Mouse (Mus musculus) cerebellum, adult 2 months (tissue): ENCODE measurements at regions not wholly inside any gene's neighbourhood (a gene's known extent, or its start where the extent isn't known, plus 50 kb on each side); places are given as distances from the start of the nearest gene placed in this dataset.

Experiments used
- DNase-seq, 2 experiments: peaks; one replicate each; pipeline ENCODE4 v3.0.0; 2021
- H3K27ac ChIP-seq: fragments of 200-500 bp; 2 replicates; pipeline ENCODE4 v1.5.1; 2012; ENCODE audit warnings: low read length, control low read depth, inconsistent platforms; ENCODE audit not compliant: insufficient read depth
- H3K27me3 ChIP-seq: fragments of 200-500 bp; 2 replicates; pipeline ENCODE4 v1.6.1; 2012; ENCODE audit warnings: inconsistent platforms, mild to moderate bottlenecking, low read length, moderate library complexity; ENCODE audit not compliant: control insufficient read depth, insufficient read depth
- H3K4me1 ChIP-seq: fragments of 200-500 bp; 2 replicates; pipeline ENCODE4 v1.6.1; 2011; ENCODE audit warnings: low read length; ENCODE audit not compliant: control insufficient read depth, insufficient read depth
- H3K4me3 ChIP-seq: fragments of 200-500 bp; replicated peaks from 2 replicates; pipeline ENCODE3; 2011; ENCODE audit warnings: mild to moderate bottlenecking, low read depth, low read length, control low read depth; ENCODE audit not compliant: insufficient read depth
- CTCF ChIP-seq: fragments of 200-500 bp; IDR thresholded peaks from 2 replicates; pipeline ENCODE4 v1.5.1; 2011; ENCODE audit warnings: low read depth, mild to moderate bottlenecking, control low read depth, low read length, moderate library complexity, borderline replicate concordance; ENCODE audit not compliant: insufficient read depth
- POLR2A ChIP-seq: fragments of 200-500 bp; IDR thresholded peaks from 2 replicates; pipeline ENCODE4 v1.6.1; 2011; ENCODE audit warnings: low read length, control low read depth, borderline replicate concordance; ENCODE audit not compliant: insufficient read depth
- WGBS: fragments of 180-500 bp; shearing (Covaris S2); methylation state at CpG from one replicate; pipeline ENCODE4 v1.1.7; 2018; 5-methylcytosine and 5-hydroxymethylcytosine counted together

DNA sequence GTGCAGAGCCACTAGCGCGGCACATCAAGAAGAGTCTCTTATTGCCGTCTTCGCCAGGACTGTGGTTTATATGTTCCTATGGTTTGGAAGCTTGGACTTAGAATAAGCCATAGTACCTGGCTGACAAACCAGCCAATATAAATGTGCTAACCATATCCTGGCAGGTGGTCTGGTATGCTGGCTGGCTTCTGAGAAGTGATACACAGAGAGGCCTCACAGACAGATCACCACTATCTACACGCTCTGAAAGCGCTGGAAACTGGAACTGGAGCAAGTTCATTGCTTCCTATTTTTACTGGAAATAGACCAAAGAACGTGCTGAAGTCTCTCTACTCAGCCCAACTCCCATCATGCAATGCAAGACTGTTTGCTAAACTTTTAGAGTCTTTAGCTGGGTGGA, 124.7 kb downstream of the Qpct start:
- Histone ChIP-seq H3K4me3 (no peak overlapping the region), H3K27ac (no peak overlapping the region), H3K4me1 (no peaks in the 10 kb centered on the region), H3K27me3 (no peaks in the 10 kb centered on the region)
- WGBS, result 76% methylated on average over 7 of the region's 7 CpGs
- TF ChIP-seq POLR2A (no peak), CTCF (no peak)
- DNase-seq, result no peak

DNA sequence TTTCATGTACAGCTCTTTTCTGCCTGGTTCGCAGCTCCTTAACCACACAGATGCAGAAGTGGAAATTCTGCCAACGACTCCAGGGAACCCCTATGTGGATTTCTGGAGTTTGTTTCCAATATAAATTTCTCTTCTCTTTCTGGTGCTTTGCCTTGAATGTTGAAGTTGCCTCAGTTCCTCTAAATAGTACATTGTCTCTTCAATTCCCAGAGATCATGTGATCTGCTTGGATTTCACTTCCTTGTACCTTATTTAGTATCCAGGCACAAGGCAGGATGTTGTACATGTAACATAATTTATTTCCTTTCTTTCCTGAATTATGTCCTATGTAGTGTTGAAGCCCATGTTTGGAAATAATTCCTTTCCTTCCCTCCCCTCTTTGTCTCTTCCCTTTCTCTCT, 123.7 kb downstream of the Qpct start:
- H3K4me1 ChIP-seq, result no peaks in the 10 kb centered on the region
- H3K27me3 ChIP-seq, result no peaks in the 10 kb centered on the region
- no peak for DNase-seq
- no peak overlapping the region for H3K4me3 ChIP-seq
- no peak overlapping the region for H3K27ac ChIP-seq
- 38% methylated on average over 2 of the region's 2 CpGs for WGBS
- TF ChIP-seq POLR2A, result no peak
- no peak for TF ChIP-seq CTCF

DNA sequence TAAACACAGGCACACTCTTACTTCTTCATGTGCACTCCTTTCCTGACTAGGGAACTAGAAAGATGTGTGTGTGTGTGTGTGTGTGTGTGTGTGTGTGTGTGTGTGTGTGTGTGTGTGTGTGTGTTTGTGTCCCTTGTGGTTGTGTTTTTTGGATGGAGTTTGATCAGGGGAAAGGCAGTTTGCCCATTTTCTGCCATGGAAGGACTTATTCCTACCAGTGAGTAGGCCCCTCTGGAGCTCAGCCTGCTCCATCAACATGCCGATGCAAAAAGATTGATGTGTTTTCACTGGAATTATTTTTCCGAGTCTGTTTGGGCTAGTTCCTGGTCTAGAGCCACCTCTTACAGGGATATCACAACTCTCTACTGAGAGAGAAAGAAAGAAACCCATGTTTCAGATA, 120.6 kb downstream of the Qpct start:
- Histone ChIP-seq H3K27me3 (no peaks in the 10 kb centered on the region), H3K27ac (no peak overlapping the region), H3K4me1 (no peaks in the 10 kb centered on the region), H3K4me3 (no peak overlapping the region)
- TF ChIP-seq CTCF (no peak), POLR2A (no peak)
- DNase-seq, result no peak
- WGBS, result 51% methylated on average over 2 of the region's 2 CpGs

DNA sequence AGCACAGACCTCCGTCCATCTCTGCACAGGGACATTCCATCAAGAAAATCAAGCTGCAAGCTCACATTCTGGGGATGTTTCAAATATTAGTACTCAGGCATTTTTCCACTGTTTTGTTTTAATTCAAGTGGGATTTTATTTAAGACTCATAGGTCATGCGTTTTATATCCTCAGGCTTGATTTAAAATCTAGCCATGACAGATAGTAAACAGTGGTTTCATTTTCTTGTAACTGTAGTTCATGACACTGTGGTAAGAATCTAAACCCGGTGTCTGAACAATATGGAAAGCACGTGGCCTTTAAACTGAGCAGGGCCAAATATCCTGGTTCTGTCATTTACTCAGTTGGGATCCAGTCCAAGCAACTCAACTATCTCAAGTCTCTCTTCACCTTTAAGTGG, 119.0 kb downstream of the Qpct start:
- no peak for TF ChIP-seq POLR2A
- no peak for TF ChIP-seq CTCF
- Histone ChIP-seq H3K4me1 (no peaks in the 10 kb centered on the region), H3K27ac (no peak overlapping the region), H3K4me3 (no peak overlapping the region), H3K27me3 (no peaks in the 10 kb centered on the region)
- WGBS, result 93% methylated on average over 4 of the region's 4 CpGs
- no peak for DNase-seq

GRCm38 (mm10) chr17:79167198-79167597, 115.5 kb downstream of the Qpct start:
- no peaks in the 10 kb centered on the region for H3K27me3 ChIP-seq
- WGBS, result 72% methylated on average over 6 of the region's 6 CpGs
- TF ChIP-seq POLR2A (no peak), CTCF (no peak)
- no peak overlapping the region for H3K4me3 ChIP-seq
- no peak for DNase-seq
- H3K4me1 ChIP-seq, result no peaks in the 10 kb centered on the region
- H3K27ac ChIP-seq, result no peak overlapping the region

DNA sequence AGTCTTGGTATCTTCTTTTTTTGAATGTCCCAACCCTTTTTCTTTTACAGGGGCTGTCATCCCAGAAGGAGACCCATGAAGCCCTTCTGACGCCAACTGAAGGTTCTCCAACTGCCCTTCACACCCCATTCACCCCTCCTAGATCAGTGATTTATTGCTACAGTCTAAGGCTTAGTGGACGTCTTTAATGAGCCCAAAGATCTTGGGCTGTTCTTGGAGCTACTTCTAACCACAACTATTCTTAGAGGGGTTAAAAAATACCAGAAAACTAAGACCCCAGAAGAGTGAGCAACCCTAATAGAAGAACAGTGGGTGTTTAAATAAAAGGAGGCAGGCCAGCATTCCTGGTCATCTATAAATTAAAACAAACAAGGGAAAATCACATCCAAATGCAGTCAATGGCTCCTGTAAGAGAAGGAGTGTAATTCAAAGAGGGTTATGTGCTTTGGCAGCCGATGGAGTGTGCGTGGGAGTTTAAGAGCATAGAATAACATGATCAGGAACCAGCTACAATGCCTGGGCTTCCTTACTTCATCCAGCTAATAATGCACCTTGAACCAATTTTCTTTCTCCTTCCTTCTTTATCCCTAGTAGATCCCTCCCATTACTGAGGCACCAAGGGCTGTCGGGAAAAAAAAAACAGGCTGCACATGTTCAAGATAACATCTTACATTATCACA, 113.3 kb downstream of the Qpct start:
- no peaks in the 10 kb centered on the region for H3K4me1 ChIP-seq
- WGBS, result 86% methylated on average over 5 of the region's 5 CpGs
- no peaks in the 10 kb centered on the region for H3K27me3 ChIP-seq

GRCm38 (mm10) chr17:79163983-79164382, 112.3 kb downstream of the Qpct start:
- no peaks in the 10 kb centered on the region for H3K4me1 ChIP-seq
- no peak for DNase-seq
- H3K27ac ChIP-seq, result no peak overlapping the region
- TF ChIP-seq POLR2A, result no peak
- TF ChIP-seq CTCF, result no peak
- no peak overlapping the region for H3K4me3 ChIP-seq
- no peaks in the 10 kb centered on the region for H3K27me3 ChIP-seq
- WGBS, result 40% methylated on average over 6 of the region's 6 CpGs

More for the DNA sequence above, 113.3 kb downstream of the Qpct start:
- TF ChIP-seq POLR2A (no peak), CTCF (no peak)
- no peak overlapping the region for H3K27ac ChIP-seq
- no peak for DNase-seq
- no peak overlapping the region for H3K4me3 ChIP-seq

- no peaks in the 10 kb centered on the region for H3K27me3 ChIP-seq
- TF ChIP-seq POLR2A, result no peak
- H3K4me3 ChIP-seq, result no peak overlapping the region
- H3K4me1 ChIP-seq, result no peaks in the 10 kb centered on the region
- 36% methylated on average over 2 of the region's 2 CpGs for WGBS
- DNase-seq, result no peak
- no peak overlapping the region for H3K27ac ChIP-seq
Observed at GRCm38 (mm10) chr17:79154138-79154537, 102.4 kb downstream of the Qpct start.
